Mouse (Mus musculus): ENCODE results near the gene Ifi47. TPM values are rescaled to one million over a fixed set of nuclear protein-coding genes. Genes with fewer than 3 reads are reported as not detected.

Gene Ifi47
- total RNA-seq, 1 experiment: 0.22 TPM

DNA sequence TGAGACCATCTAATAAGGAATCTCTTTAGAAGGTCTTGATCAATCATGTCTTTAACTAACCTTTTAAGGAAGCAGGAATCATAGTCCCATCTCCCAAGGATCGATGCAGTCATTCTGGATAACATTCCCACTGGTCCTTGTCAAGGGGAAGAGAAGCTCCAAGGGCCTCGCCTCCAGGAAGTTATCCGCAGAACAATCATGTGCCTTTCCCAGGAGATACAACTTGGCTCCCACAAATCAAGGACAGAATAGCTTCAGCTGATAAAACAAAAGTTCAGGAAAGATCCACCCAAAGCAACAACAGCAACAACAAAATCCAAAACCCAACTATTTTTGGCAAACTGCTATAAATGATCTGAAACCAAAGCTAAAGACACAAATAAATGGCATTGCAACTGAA, 43.2 kb downstream of the Ifi47 start:
- Histone ChIP-seq H3K4me3 (ENCODE audit: insufficient read depth in 1 of 2, low read depth in 1 of 2, low read length in 2 of 2, poor library complexity in 1 of 2, severe bottlenecking in 1 of 2) (no peak overlapping the region), H3K9me3 (ENCODE audit: control insufficient read depth, insufficient read depth, low read depth, low read length) (no peaks in the 10 kb centered on the region), H3K9ac (ENCODE audit: insufficient read depth, low read depth, low read length, poor library complexity, severe bottlenecking) (no peak overlapping the region), H3K36me3 (ENCODE audit: control insufficient read depth, insufficient read depth, low read length, poor library complexity, severe bottlenecking) (no peaks in the 10 kb centered on the region), H3K27ac (ENCODE audit: insufficient read depth, low read depth, low read length, poor library complexity, severe bottlenecking) (no peak overlapping the region), H3K4me1 (ENCODE audit: control insufficient read depth in 2 of 2, insufficient read depth in 2 of 2, low read length in 2 of 2, poor library complexity in 1 of 2) (no peaks in the 10 kb centered on the region)
- no peak for DNase-seq (ENCODE audit: low read depth, low spot score)
- in situ Hi-C loops (cut with MboI; ENCODE audit: low sequenced_read_pairs in 2 of 2, unreplicated experiment in 2 of 2): loop anchor here in 1 of 2 experiments (10.0 kb wide), 1 partner anchor 245 kb away; the partner anchor contains the start of gene Irgm1
- TF ChIP-seq ZNF384 (IDR thresholded peaks at IDR 0.05; ENCODE audit: low read depth, low read length) (no peak), CHD2 (IDR thresholded peaks at IDR 0.05; ENCODE audit: low read depth, low read length) (no peak), MAFK (IDR thresholded peaks at IDR 0.05; ENCODE audit: insufficient read depth, low read depth, low read length) (no peak), HCFC1 (IDR thresholded peaks at IDR 0.05; ENCODE audit: borderline replicate concordance, insufficient read depth, low read length) (no peak), ZC3H11A (IDR thresholded peaks at IDR 0.05; ENCODE audit: borderline replicate concordance, low read depth, low read length) (no peak)

DNA sequence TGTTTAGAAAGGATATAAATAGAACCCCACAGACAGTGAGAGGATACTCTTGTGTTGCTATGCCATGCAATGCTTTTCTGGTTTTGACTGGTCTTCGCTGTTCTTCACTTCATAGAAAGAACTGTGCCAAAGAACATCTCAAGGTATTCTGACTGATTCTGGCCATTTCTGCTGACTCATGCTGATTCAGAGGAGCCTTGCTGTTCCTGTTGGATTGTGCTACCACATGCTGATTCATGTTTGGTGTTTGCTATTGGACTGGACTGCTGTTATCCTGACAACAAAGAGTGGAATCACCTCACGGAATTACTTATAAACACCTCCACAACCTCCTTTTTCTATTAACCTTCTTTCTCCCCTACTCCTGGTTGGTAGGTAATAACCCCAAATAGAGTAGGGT, 47.8 kb downstream of the Ifi47 start:
- Histone ChIP-seq H3K9me3 (ENCODE audit: control insufficient read depth, insufficient read depth, low read depth, low read length) (no peaks in the 10 kb centered on the region), H3K4me1 (ENCODE audit: control insufficient read depth in 2 of 2, insufficient read depth in 2 of 2, low read length in 2 of 2, poor library complexity in 1 of 2) (no peaks in the 10 kb centered on the region), H3K4me3 (ENCODE audit: insufficient read depth in 1 of 2, low read depth in 1 of 2, low read length in 2 of 2, poor library complexity in 1 of 2, severe bottlenecking in 1 of 2) (no peak overlapping the region), H3K36me3 (ENCODE audit: control insufficient read depth, insufficient read depth, low read length, poor library complexity, severe bottlenecking) (no peaks in the 10 kb centered on the region), H3K9ac (ENCODE audit: insufficient read depth, low read depth, low read length, poor library complexity, severe bottlenecking) (no peak overlapping the region), H3K27ac (ENCODE audit: insufficient read depth, low read depth, low read length, poor library complexity, severe bottlenecking) (no peak overlapping the region)
- in situ Hi-C loops (cut with MboI; ENCODE audit: low sequenced_read_pairs in 2 of 2, unreplicated experiment in 2 of 2): no loop called here
- TF ChIP-seq CHD2 (IDR thresholded peaks at IDR 0.05; ENCODE audit: low read depth, low read length): no peak
- no peak for TF ChIP-seq HCFC1 (IDR thresholded peaks at IDR 0.05; ENCODE audit: borderline replicate concordance, insufficient read depth, low read length)
- TF ChIP-seq ZNF384 (IDR thresholded peaks at IDR 0.05; ENCODE audit: low read depth, low read length): no peak
- peak; percentile 89 for TF ChIP-seq MAFK (IDR thresholded peaks at IDR 0.05; ENCODE audit: insufficient read depth, low read depth, low read length)
- no peak for TF ChIP-seq ZC3H11A (IDR thresholded peaks at IDR 0.05; ENCODE audit: borderline replicate concordance, low read depth, low read length)
- DNase-seq (ENCODE audit: low read depth, low spot score): no peak

DNA sequence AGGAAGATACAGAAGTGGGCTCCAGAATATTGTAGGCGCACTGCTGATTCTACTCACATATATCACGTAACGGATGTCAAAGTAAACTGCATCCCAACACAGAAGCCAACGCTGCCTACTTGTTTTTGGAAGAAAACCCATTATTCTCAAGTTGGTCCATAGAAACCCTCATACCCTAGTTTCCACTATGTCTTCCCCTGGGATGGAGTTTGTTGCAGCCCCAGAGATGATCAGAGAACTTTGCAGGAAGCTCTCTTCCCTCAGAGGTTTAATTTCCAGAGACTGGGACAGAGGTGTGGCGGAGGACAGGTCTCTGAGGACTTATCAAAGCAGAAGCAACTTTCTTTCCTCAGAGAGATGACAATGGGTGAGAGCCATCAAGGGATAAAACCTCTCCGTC, 65.6 kb downstream of the Ifi47 start, which contains the start of gene Olfr1395:
TSS of gene Olfr1395 (plus strand) at position 301 of the 400 bp plus-strand sequence.
- TF ChIP-seq MAFK (IDR thresholded peaks at IDR 0.05; ENCODE audit: insufficient read depth, low read depth, low read length) (no peak), ZC3H11A (IDR thresholded peaks at IDR 0.05; ENCODE audit: borderline replicate concordance, low read depth, low read length) (no peak), CHD2 (IDR thresholded peaks at IDR 0.05; ENCODE audit: low read depth, low read length) (no peak), ZNF384 (IDR thresholded peaks at IDR 0.05; ENCODE audit: low read depth, low read length) (no peak), HCFC1 (IDR thresholded peaks at IDR 0.05; ENCODE audit: borderline replicate concordance, insufficient read depth, low read length) (no peak)
- no peaks in the 10 kb centered on the region for H3K36me3 ChIP-seq (ENCODE audit: control insufficient read depth, insufficient read depth, low read length, poor library complexity, severe bottlenecking)

More for the DNA sequence above, 65.6 kb downstream of the Ifi47 start, which contains the start of gene Olfr1395:
- Histone ChIP-seq H3K4me3 (ENCODE audit: insufficient read depth in 1 of 2, low read depth in 1 of 2, low read length in 2 of 2, poor library complexity in 1 of 2, severe bottlenecking in 1 of 2) (no peak within 1 kb of the TSS), H3K9me3 (ENCODE audit: control insufficient read depth, insufficient read depth, low read depth, low read length) (no peaks in the 10 kb centered on the region), H3K27ac (ENCODE audit: insufficient read depth, low read depth, low read length, poor library complexity, severe bottlenecking) (no peak within 1 kb of the TSS), H3K4me1 (ENCODE audit: control insufficient read depth in 2 of 2, insufficient read depth in 2 of 2, low read length in 2 of 2, poor library complexity in 1 of 2) (no peaks in the 10 kb centered on the region), H3K9ac (ENCODE audit: insufficient read depth, low read depth, low read length, poor library complexity, severe bottlenecking) (no peak within 1 kb of the TSS)
- DNase-seq (ENCODE audit: low read depth, low spot score): no peak
- in situ Hi-C loops (cut with MboI; ENCODE audit: low sequenced_read_pairs in 2 of 2, unreplicated experiment in 2 of 2): no loop called here

Other genes with a start within 250 kb of the Ifi47 start
- gene Gm12184, start 249.9 kb upstream of the Ifi47 start, total RNA-seq (2012; rRNA removed): 11.4 and 12.2 TPM in 2 replicates
- gene Irgm1, start 204.9 kb upstream of the Ifi47 start, total RNA-seq (2012; rRNA removed): 3.3 and 5.7 TPM in 2 replicates
- not detected in 2 replicates for gene Gm5431, start 174.4 kb upstream of the Ifi47 start, total RNA-seq (2012; rRNA removed)
- 2.0 and 2.1 TPM in 2 replicates for gene Psme2b, start 130.4 kb upstream of the Ifi47 start, total RNA-seq (2012; rRNA removed)
- gene Olfr56, start 97.7 kb upstream of the Ifi47 start, total RNA-seq (2012; rRNA removed): not detected in 2 replicates
- gene 9930111J21Rik1, start 97.2 kb upstream of the Ifi47 start, total RNA-seq (2012; rRNA removed): 0.36 and 0.37 TPM in 2 replicates
- not detected in 2 replicates for gene Gm12185, start 84.4 kb upstream of the Ifi47 start, total RNA-seq (2012; rRNA removed)
- gene Tgtp1, start 82.4 kb upstream of the Ifi47 start, total RNA-seq (2012; rRNA removed): 0.76 and 0.85 TPM in 2 replicates
- gene 9930111J21Rik2, start 25.3 kb upstream of the Ifi47 start, total RNA-seq (2012; rRNA removed): 0.53 and 0.54 TPM in 2 replicates
- not detected in 2 replicates for gene Tgtp2, start 12.4 kb upstream of the Ifi47 start, total RNA-seq (2012; rRNA removed)
- gene Olfr1396, start 38.3 kb downstream of the Ifi47 start, total RNA-seq (2012; rRNA removed): not detected in 2 replicates
- gene Olfr1395, start 65.7 kb downstream of the Ifi47 start, total RNA-seq (2012; rRNA removed): not detected in 2 replicates
- not detected in 2 replicates for gene Olfr1394, start 77.8 kb downstream of the Ifi47 start, total RNA-seq (2012; rRNA removed)
- 0.09 and 0.48 TPM in 2 replicates for gene Btnl9, start 110.6 kb downstream of the Ifi47 start, total RNA-seq (2012; rRNA removed)
- gene Zfp62, start 126.7 kb downstream of the Ifi47 start, total RNA-seq (2012; rRNA removed): 25.2 and 28.7 TPM in 2 replicates
- gene Mgat1, start 167.6 kb downstream of the Ifi47 start, total RNA-seq (2012; rRNA removed): 43.1 and 54.2 TPM in 2 replicates
- gene Olfr1393, start 201.7 kb downstream of the Ifi47 start, total RNA-seq (2012; rRNA removed): not detected in 2 replicates
- not detected in 2 replicates for gene Olfr1392, start 208.7 kb downstream of the Ifi47 start, total RNA-seq (2012; rRNA removed)
- gene Olfr10, start 228.2 kb downstream of the Ifi47 start, total RNA-seq (2012; rRNA removed): not detected in 2 replicates
- gene Olfr1391, start 246.2 kb downstream of the Ifi47 start, total RNA-seq (2012; rRNA removed): not detected in 2 replicates